Mouse (Mus musculus): Measurements from ENCODE around the gene Vps13a. TPM values are rescaled to one million over a fixed set of nuclear protein-coding genes. Genes with fewer than 3 reads are reported as not detected.
A peak's percentile ranks its signal among the peaks of the same experiment; 100 is the strongest.
"Not testable (repeated sequence)": the region's sequence is repeated elsewhere in the genome, so short reads cannot be mapped to it uniquely, and the experiment has no call there.

The Vps13a gene
- polyA plus RNA-seq, 1 experiment from 2014 or later: 6.0 TPM

- not testable (repeated sequence) for H3K4me2 ChIP-seq; H3K9me3 ChIP-seq; H3K4me3 ChIP-seq; ATAC-seq (ENCODE audit: extremely low read depth, insufficient number of reproducible peaks, low FRiP score, low TSS enrichment); H3K27ac ChIP-seq (replicated peaks); H3K9ac ChIP-seq; H3K27me3 ChIP-seq (replicated peaks); H3K4me1 ChIP-seq; H3K36me3 ChIP-seq
- whole genome bisulfite sequencing: 73% methylated on average over 9 of the region's 9 CpGs
These were observed 23.3 kb downstream of the Vps13a start for GRCm38 (mm10) chr19:16757439-16757838.

GRCm38 (mm10) chr19:16755854-16756253, 24.9 kb downstream of the Vps13a start:
- Histone ChIP-seq H3K27ac (replicated peaks) (no peak overlapping the region), H3K4me3 (no peak overlapping the region), H3K9me3 (no peaks in the 10 kb centered on the region), H3K4me2 (no peak overlapping the region), H3K9ac (no peak overlapping the region), H3K27me3 (replicated peaks) (no peaks in the 10 kb centered on the region), H3K4me1 (no peaks in the 10 kb centered on the region), H3K36me3 (peaks cover 9% of the 10 kb centered on the region)
- no peak for ATAC-seq (ENCODE audit: extremely low read depth, insufficient number of reproducible peaks, low FRiP score, low TSS enrichment)

GRCm38 (mm10) chr19:16755226-16755625, 25.5 kb downstream of the Vps13a start:
- 89% methylated on average over 7 of the region's 7 CpGs for WGBS
- Histone ChIP-seq H3K36me3 (peaks cover 9% of the 10 kb centered on the region), H3K4me3 (no peak overlapping the region), H3K27me3 (replicated peaks) (no peaks in the 10 kb centered on the region), H3K4me1 (no peaks in the 10 kb centered on the region), H3K9ac (no peak overlapping the region), H3K9me3 (no peaks in the 10 kb centered on the region), H3K27ac (replicated peaks) (no peak overlapping the region), H3K4me2 (no peak overlapping the region)
- no peak for ATAC-seq (ENCODE audit: extremely low read depth, insufficient number of reproducible peaks, low FRiP score, low TSS enrichment)

GRCm38 (mm10) chr19:16753151-16753550, 27.6 kb downstream of the Vps13a start:
- 75% methylated on average over 3 of the region's 3 CpGs for WGBS
- ATAC-seq (ENCODE audit: extremely low read depth, insufficient number of reproducible peaks, low FRiP score, low TSS enrichment): no peak
- no peak overlapping the region for H3K4me3 ChIP-seq
- no peak overlapping the region for H3K9ac ChIP-seq
- H3K4me2 ChIP-seq: no peak overlapping the region
- H3K27me3 ChIP-seq (replicated peaks): no peaks in the 10 kb centered on the region
- H3K9me3 ChIP-seq: no peaks in the 10 kb centered on the region
- H3K4me1 ChIP-seq: no peaks in the 10 kb centered on the region
- no peak overlapping the region for H3K27ac ChIP-seq (replicated peaks)
- H3K36me3 ChIP-seq: peaks cover 9% of the 10 kb centered on the region

GRCm38 (mm10) chr19:16736854-16737253, 43.9 kb downstream of the Vps13a start:
- Histone ChIP-seq H3K36me3 (peaks cover 7% of the 10 kb centered on the region), H3K27me3 (replicated peaks) (no peaks in the 10 kb centered on the region), H3K9ac (no peak overlapping the region), H3K27ac (replicated peaks) (no peak overlapping the region), H3K4me1 (0 out of 2 replicates have a peak, but pooled peaks cover 4% of the 10 kb centered on the region), H3K4me3 (no peak overlapping the region), H3K4me2 (no peak overlapping the region), H3K9me3 (no peaks in the 10 kb centered on the region)
- WGBS: 86% methylated on average over 4 of the region's 4 CpGs
- ATAC-seq (ENCODE audit: extremely low read depth, insufficient number of reproducible peaks, low FRiP score, low TSS enrichment): no peak

- peaks cover 9% of the 10 kb centered on the region for H3K36me3 ChIP-seq
- no peak overlapping the region for H3K27ac ChIP-seq (replicated peaks)
- H3K4me1 ChIP-seq: no peaks in the 10 kb centered on the region
- WGBS: 27% methylated on average over 2 of the region's 2 CpGs
- no peaks in the 10 kb centered on the region for H3K9me3 ChIP-seq
- no peaks in the 10 kb centered on the region for H3K27me3 ChIP-seq (replicated peaks)
- H3K9ac ChIP-seq: no peak overlapping the region
- ATAC-seq (ENCODE audit: extremely low read depth, insufficient number of reproducible peaks, low FRiP score, low TSS enrichment): no peak
- no peak overlapping the region for H3K4me2 ChIP-seq
- H3K4me3 ChIP-seq: no peak overlapping the region
These were observed 52.0 kb downstream of the Vps13a start for GRCm38 (mm10) chr19:16728729-16729128.

- Histone ChIP-seq H3K9me3 (no peaks in the 10 kb centered on the region), H3K9ac (no peak overlapping the region), H3K4me1 (no peaks in the 10 kb centered on the region), H3K27ac (replicated peaks) (no peak overlapping the region), H3K36me3 (peaks cover 8% of the 10 kb centered on the region; the same call in 1 of the 2 replicates), H3K27me3 (replicated peaks) (no peaks in the 10 kb centered on the region), H3K4me2 (no peak overlapping the region), H3K4me3 (no peak overlapping the region)
- 83% methylated on average over 3 of the region's 3 CpGs for WGBS
- ATAC-seq (ENCODE audit: extremely low read depth, insufficient number of reproducible peaks, low FRiP score, low TSS enrichment): no peak
These were observed 65.5 kb downstream of the Vps13a start for GRCm38 (mm10) chr19:16715249-16715648.

GRCm38 (mm10) chr19:16701790-16702189, 78.9 kb downstream of the Vps13a start:
- Histone ChIP-seq H3K9me3 (no peaks in the 10 kb centered on the region), H3K36me3 (peaks cover 3% of the 10 kb centered on the region; the same call in 1 of the 2 replicates), H3K27me3 (replicated peaks) (no peaks in the 10 kb centered on the region), H3K4me2 (no peak overlapping the region), H3K4me1 (no peaks in the 10 kb centered on the region), H3K27ac (replicated peaks) (no peak overlapping the region), H3K4me3 (no peak overlapping the region), H3K9ac (no peak overlapping the region)
- ATAC-seq (ENCODE audit: extremely low read depth, insufficient number of reproducible peaks, low FRiP score, low TSS enrichment): no peak
- WGBS: 85% methylated on average over 1 of the region's 1 CpGs

- no peaks in the 10 kb centered on the region for H3K9me3 ChIP-seq
- H3K9ac ChIP-seq: no peak overlapping the region
- no peaks in the 10 kb centered on the region for H3K4me1 ChIP-seq
- no peaks in the 10 kb centered on the region for H3K27me3 ChIP-seq (replicated peaks)
- no peak overlapping the region for H3K4me3 ChIP-seq
- ATAC-seq (ENCODE audit: extremely low read depth, insufficient number of reproducible peaks, low FRiP score, low TSS enrichment): no peak
- WGBS: 87% methylated on average over 4 of the region's 4 CpGs
- peaks cover 5% of the 10 kb centered on the region; the same call in 1 of the 2 replicates for H3K36me3 ChIP-seq
- H3K4me2 ChIP-seq: no peak overlapping the region
- H3K27ac ChIP-seq (replicated peaks): no peak overlapping the region
These were observed 95.8 kb downstream of the Vps13a start for GRCm38 (mm10) chr19:16684922-16685321.

GRCm38 (mm10) chr19:16684210-16684609, 96.5 kb downstream of the Vps13a start:
- no peaks in the 10 kb centered on the region for H3K27me3 ChIP-seq (replicated peaks)
- WGBS: 83% methylated on average over 2 of the region's 2 CpGs
- no peak overlapping the region for H3K4me2 ChIP-seq
- ATAC-seq (ENCODE audit: extremely low read depth, insufficient number of reproducible peaks, low FRiP score, low TSS enrichment): no peak
- H3K4me1 ChIP-seq: no peaks in the 10 kb centered on the region
- H3K4me3 ChIP-seq: no peak overlapping the region
- no peak overlapping the region for H3K27ac ChIP-seq (replicated peaks)
- no peak overlapping the region for H3K9ac ChIP-seq
- peaks cover 5% of the 10 kb centered on the region; the same call in 1 of the 2 replicates for H3K36me3 ChIP-seq
- H3K9me3 ChIP-seq: no peaks in the 10 kb centered on the region

GRCm38 (mm10) chr19:16625610-16626395, 154.9 kb downstream of the Vps13a start:
- H3K36me3 ChIP-seq: no peaks in the 10 kb centered on the region
- H3K4me3 ChIP-seq: no peak overlapping the region
- 5% methylated on average over 14 of the region's 14 CpGs for WGBS
- ATAC-seq (ENCODE audit: extremely low read depth, insufficient number of reproducible peaks, low FRiP score, low TSS enrichment): no peak; the same call in 1 of the 2 replicates
- no peaks in the 10 kb centered on the region for H3K27me3 ChIP-seq (replicated peaks)
- H3K4me1 ChIP-seq: peaks cover 10% of the 10 kb centered on the region
- H3K9me3 ChIP-seq: no peaks in the 10 kb centered on the region
- H3K27ac ChIP-seq (replicated peaks): no peak overlapping the region
- no peak overlapping the region for H3K9ac ChIP-seq
- peak overlapping the region; percentile 55 for H3K4me2 ChIP-seq

GRCm38 (mm10) chr19:16624994-16625393, 155.7 kb downstream of the Vps13a start:
- H3K9ac ChIP-seq: no peak overlapping the region
- ATAC-seq (ENCODE audit: extremely low read depth, insufficient number of reproducible peaks, low FRiP score, low TSS enrichment): no peak

More at GRCm38 (mm10) chr19:16624994-16625393, 155.7 kb downstream of the Vps13a start:
- H3K27ac ChIP-seq (replicated peaks): no peak overlapping the region
- no peaks in the 10 kb centered on the region for H3K36me3 ChIP-seq
- H3K9me3 ChIP-seq: no peaks in the 10 kb centered on the region
- no peaks in the 10 kb centered on the region for H3K27me3 ChIP-seq (replicated peaks)
- peaks cover 10% of the 10 kb centered on the region for H3K4me1 ChIP-seq
- peak overlapping the region; percentile 55; the same call in 1 of the 2 replicates for H3K4me2 ChIP-seq
- H3K4me3 ChIP-seq: no peak overlapping the region
